Mouse (Mus musculus): ENCODE data around the gene Mta2. TPM values are rescaled to one million over a fixed set of nuclear protein-coding genes. Genes with fewer than 3 reads are reported as not detected.
A peak's percentile ranks its signal among the peaks of the same experiment; 100 is the strongest.

Gene Mta2
- polyA plus RNA-seq, 1 experiment from 2014 or later = 91.3 TPM

DNA sequence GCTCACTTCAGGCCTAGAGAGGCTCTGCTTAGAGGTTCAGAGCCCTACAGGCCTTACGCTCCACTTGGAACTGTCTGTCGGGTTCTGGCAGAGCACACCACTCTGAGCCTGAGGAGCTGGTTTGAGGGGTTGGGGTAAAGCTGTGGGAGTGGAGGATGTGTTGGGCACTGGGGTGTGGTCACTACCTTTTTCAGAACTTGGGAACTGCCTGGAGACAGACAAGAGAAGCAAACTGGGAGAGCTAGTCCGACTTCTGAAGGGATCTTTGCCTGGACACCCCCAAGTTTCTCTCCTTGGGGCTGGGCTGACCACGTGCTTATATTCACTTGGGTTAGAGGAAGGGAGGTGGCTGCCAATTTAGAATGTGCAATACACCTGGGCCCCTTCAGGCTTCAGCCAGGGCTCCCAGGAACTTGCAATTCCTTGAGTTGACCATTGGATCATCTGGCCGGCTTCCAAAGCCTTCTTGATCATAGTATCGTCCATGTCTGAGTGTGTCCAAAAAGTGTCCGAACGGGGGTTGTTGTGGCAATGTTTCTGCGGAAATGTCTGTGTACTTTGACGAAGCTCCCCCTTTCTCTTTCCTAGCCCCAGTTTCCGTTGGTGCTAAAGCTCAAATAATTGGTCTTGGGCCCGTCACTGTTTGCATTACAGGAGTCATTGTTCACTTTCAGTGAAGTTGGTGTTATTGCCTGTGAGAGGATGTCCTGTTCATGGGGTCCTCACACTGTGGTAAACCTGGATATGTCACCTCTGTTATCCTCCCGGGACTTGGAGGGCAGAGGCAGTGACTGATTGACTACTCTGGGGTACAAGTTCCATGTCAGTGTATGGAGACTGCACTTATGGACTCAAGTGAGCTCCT lies 50.4 kb downstream of the Mta2 start:
- 72% methylated on average over 13 of the region's 13 CpGs for WGBS

DNA sequence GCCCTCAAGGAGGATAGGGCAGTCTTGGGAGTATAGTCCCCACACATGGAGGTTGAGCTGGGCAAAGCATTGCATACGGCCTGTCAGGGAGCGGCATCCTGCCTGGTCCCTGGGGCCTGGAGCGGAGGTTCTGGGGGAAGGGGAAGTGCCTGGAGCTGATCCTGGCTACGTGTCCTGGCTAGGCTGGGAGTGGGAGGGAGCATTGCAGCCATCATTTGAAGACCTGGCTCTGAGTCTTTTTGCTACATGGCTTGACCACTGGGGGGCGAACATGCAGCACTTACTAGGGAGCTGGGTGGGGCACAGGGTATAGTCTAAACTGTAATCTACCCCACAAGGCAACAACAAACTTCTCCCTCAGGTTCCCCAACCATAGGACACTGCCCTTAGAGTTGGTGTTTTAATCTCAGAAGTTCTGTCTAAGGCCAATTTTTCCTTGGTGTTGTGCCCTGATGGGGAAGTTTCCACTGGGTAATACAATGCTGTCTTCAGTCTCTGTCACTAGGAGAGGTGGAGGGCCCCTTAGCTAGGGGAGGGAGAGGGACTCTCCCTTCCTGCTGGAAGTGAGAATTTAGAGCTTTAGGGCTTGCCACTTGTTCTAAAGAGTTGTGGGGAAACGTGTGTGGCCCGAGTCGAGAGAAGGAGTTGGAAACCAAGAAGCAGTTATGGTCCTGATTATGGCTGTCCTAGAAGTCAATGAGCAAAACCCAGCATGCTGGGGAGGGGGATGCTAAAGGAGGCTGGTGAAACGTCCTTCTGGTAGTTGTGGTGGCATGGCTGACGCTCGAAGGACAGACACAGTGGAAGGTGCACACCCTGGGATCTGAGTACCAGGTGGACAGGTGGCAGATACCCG lies 51.3 kb downstream of the Mta2 start:
- Histone ChIP-seq H3K9me3 (ENCODE audit: control insufficient read depth, low read length) (no peaks in the 10 kb centered on the region), H3K4me2 (ENCODE audit: low read length) (no peak overlapping the region), H3K4me1 (ENCODE audit: control insufficient read depth, insufficient read depth, low read depth, low read length) (peaks cover 17% of the 10 kb centered on the region), H3K36me3 (ENCODE audit: control insufficient read depth, insufficient read depth, low read length) (no peaks in the 10 kb centered on the region), H3K27me3 (replicated peaks; ENCODE audit: control insufficient read depth, insufficient read depth, low read length) (peaks cover 15% of the 10 kb centered on the region), H3K9ac (ENCODE audit: low read depth, low read length) (no peak overlapping the region), H3K27ac (ENCODE audit: low read depth, low read length) (peak overlapping the region; percentile 9; the same call in 1 of the 2 replicates), H3K4me3 (ENCODE audit: low read length) (no peak overlapping the region)
- ATAC-seq = 0 out of 2 replicates have a peak, but pooled peaks have one; percentile 55
- WGBS = 37% methylated on average over 12 of the region's 12 CpGs

More for the DNA sequence above, 50.4 kb downstream of the Mta2 start:
- H3K4me3 ChIP-seq (ENCODE audit: low read length) = no peak overlapping the region
- peaks cover 17% of the 10 kb centered on the region for H3K4me1 ChIP-seq (ENCODE audit: control insufficient read depth, insufficient read depth, low read depth, low read length)
- no peaks in the 10 kb centered on the region for H3K36me3 ChIP-seq (ENCODE audit: control insufficient read depth, insufficient read depth, low read length)
- no peaks in the 10 kb centered on the region for H3K9me3 ChIP-seq (ENCODE audit: control insufficient read depth, low read length)
- no peak overlapping the region for H3K9ac ChIP-seq (ENCODE audit: low read depth, low read length)
- ATAC-seq = no peak
- H3K4me2 ChIP-seq (ENCODE audit: low read length) = 0 out of 2 replicates have a peak overlapping the region, but pooled peaks have one; percentile 5
- H3K27ac ChIP-seq (ENCODE audit: low read depth, low read length) = no peak overlapping the region
- peaks cover 16% of the 10 kb centered on the region for H3K27me3 ChIP-seq (replicated peaks; ENCODE audit: control insufficient read depth, insufficient read depth, low read length)

DNA sequence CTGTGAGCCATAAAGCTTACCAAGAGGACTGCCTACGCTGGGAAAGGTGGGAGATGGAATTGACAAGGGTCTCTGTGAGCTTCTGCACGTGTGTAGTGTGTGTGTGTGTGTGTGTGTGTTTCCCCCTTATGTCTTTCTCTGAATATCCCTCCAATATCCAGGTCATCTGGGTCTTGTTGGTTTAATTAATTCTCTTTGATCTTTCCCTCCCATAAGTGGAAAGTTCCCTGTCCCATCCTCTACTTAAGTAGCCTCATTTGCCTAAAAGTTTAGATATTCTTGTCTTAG lies 51.9 kb downstream of the Mta2 start:
- no peaks in the 10 kb centered on the region for H3K36me3 ChIP-seq (ENCODE audit: control insufficient read depth, insufficient read depth, low read length)
- no peak overlapping the region for H3K4me2 ChIP-seq (ENCODE audit: low read length)
- peaks cover 11% of the 10 kb centered on the region for H3K27me3 ChIP-seq (replicated peaks; ENCODE audit: control insufficient read depth, insufficient read depth, low read length)
- no peaks in the 10 kb centered on the region for H3K9me3 ChIP-seq (ENCODE audit: control insufficient read depth, low read length)
- H3K4me1 ChIP-seq (ENCODE audit: control insufficient read depth, insufficient read depth, low read depth, low read length) = peaks cover 17% of the 10 kb centered on the region
- no peak for ATAC-seq
- H3K27ac ChIP-seq (ENCODE audit: low read depth, low read length) = no peak overlapping the region
- H3K4me3 ChIP-seq (ENCODE audit: low read length) = no peak overlapping the region
- 35% methylated on average over 2 of the region's 2 CpGs for WGBS
- no peak overlapping the region for H3K9ac ChIP-seq (ENCODE audit: low read depth, low read length)

DNA sequence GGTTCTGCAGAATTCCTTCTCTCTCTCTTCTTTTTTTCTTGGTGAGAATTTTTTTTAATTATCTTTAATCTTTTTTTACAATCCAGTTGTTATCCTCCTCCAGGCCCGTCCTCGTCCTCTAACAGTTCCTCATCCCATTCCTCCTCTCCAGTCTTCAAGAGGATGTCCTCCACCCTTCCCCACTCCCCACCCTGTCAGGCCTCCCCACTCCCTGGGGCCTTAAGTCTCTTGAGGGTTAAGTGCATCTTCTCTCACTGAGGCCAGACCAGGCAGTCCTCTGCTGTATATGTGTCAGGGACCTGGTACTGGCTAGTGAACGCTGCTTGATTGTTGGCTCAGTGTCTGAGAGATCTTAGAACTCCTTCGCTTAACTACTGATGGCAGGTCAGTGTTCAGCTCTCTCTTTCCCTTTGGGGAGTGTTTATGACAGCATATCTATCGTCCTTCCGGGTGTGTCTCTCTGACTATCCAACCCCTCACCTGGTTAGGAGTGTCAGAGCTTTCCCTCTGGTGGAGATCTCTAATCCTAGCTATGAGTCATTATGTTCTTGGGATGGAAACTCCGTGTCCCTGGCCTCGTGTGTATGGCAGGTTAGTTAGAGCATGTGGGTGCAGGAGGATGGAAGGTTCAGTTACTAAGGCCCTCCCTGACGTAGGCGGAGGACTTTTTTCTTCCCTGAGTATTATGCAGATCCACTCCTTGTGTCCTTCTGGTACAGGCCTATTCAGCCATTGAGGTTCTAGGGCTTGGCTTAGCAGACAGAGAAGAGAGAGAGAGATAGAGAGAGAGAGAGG lies 53.3 kb downstream of the Mta2 start:
- WGBS = 84% methylated on average over 10 of the region's 10 CpGs

DNA sequence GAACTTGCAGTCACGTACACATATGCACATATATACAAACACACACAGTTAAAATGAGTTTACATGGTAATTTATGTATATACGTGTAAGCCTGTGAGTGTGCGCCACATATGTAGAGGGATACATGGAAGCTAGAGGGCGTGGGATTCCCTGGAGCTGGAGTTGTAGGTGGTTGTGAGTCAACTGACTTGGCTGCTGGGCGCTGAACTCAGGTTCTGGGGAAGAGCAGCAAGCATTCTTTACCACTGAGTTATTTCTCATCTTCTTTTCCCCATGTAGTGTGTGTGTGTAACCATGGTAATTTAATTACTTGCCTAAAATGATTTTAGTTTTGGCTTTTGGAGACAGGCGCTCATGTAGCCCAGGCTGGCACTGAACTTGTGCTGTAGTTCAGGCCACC lies 54.9 kb downstream of the Mta2 start:
- WGBS = 91% methylated on average over 6 of the region's 6 CpGs
- no peaks in the 10 kb centered on the region for H3K9me3 ChIP-seq (ENCODE audit: control insufficient read depth, low read length)
- H3K9ac ChIP-seq (ENCODE audit: low read depth, low read length) = no peak overlapping the region
- no peak overlapping the region for H3K4me2 ChIP-seq (ENCODE audit: low read length)
- no peaks in the 10 kb centered on the region for H3K27me3 ChIP-seq (replicated peaks; ENCODE audit: control insufficient read depth, insufficient read depth, low read length)
- H3K4me1 ChIP-seq (ENCODE audit: control insufficient read depth, insufficient read depth, low read depth, low read length) = no peaks in the 10 kb centered on the region; the same call in 1 of the 2 replicates
- H3K4me3 ChIP-seq (ENCODE audit: low read length) = no peak overlapping the region
- no peaks in the 10 kb centered on the region for H3K36me3 ChIP-seq (ENCODE audit: control insufficient read depth, insufficient read depth, low read length)
- H3K27ac ChIP-seq (ENCODE audit: low read depth, low read length) = no peak overlapping the region
- ATAC-seq = no peak

More for the DNA sequence above, 53.3 kb downstream of the Mta2 start:
- Histone ChIP-seq H3K27me3 (replicated peaks; ENCODE audit: control insufficient read depth, insufficient read depth, low read length) (peaks cover 6% of the 10 kb centered on the region; the same call in 1 of the 2 replicates), H3K9ac (ENCODE audit: low read depth, low read length) (no peak overlapping the region), H3K4me1 (ENCODE audit: control insufficient read depth, insufficient read depth, low read depth, low read length) (peaks cover 5% of the 10 kb centered on the region), H3K36me3 (ENCODE audit: control insufficient read depth, insufficient read depth, low read length) (no peaks in the 10 kb centered on the region), H3K9me3 (ENCODE audit: control insufficient read depth, low read length) (no peaks in the 10 kb centered on the region), H3K4me3 (ENCODE audit: low read length) (no peak overlapping the region), H3K4me2 (ENCODE audit: low read length) (no peak overlapping the region), H3K27ac (ENCODE audit: low read depth, low read length) (no peak overlapping the region)
- no peak for ATAC-seq

DNA sequence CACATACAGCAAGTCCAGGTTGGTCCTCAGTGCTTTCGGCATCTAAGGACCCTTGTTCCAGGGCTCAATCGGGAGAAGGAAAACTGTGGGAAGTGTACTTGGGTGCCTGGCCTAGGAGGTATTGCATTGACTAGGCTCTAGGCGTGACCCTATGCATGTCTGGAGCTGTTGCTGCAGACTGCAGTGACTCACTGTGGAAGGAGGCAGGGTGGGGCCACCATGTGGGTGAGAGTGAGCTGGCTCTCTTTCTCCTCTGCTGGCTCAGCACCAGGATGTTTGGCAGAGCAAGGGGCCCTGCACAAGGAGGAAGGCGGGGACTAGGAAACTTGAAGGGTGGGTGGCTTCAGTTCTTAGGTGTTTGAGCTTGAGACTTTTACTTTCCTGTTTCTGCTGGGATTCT lies 55.9 kb downstream of the Mta2 start:
- ATAC-seq = peak; percentile 75
- Histone ChIP-seq H3K4me1 (ENCODE audit: control insufficient read depth, insufficient read depth, low read depth, low read length) (no peaks in the 10 kb centered on the region; the same call in 1 of the 2 replicates), H3K9ac (ENCODE audit: low read depth, low read length) (no peak overlapping the region), H3K27ac (ENCODE audit: low read depth, low read length) (no peak overlapping the region), H3K9me3 (ENCODE audit: control insufficient read depth, low read length) (no peaks in the 10 kb centered on the region), H3K4me3 (ENCODE audit: low read length) (no peak overlapping the region), H3K36me3 (ENCODE audit: control insufficient read depth, insufficient read depth, low read length) (no peaks in the 10 kb centered on the region), H3K27me3 (replicated peaks; ENCODE audit: control insufficient read depth, insufficient read depth, low read length) (no peaks in the 10 kb centered on the region), H3K4me2 (ENCODE audit: low read length) (no peak overlapping the region)
- 75% methylated on average over 4 of the region's 4 CpGs for WGBS

DNA sequence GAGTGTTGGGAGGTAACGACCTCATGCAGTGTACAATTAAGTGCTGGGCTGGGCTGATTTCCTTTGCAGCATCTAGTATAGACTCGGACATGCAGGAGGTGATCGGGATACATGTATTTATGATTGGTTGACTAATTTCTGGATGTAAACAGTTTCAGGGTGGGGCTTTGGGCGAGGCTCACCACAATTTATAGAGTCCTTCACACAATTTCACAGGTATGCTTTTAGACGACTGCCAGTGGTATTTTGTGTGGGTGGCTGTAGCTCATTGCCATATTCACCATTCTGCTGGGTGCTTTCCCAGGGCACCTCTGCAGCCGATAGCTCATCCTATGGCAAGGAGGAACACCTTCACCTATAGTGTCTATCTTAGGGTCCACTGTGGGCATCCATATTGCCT lies 56.9 kb downstream of the Mta2 start:
- 86% methylated on average over 6 of the region's 6 CpGs for WGBS
- H3K9ac ChIP-seq (ENCODE audit: low read depth, low read length) = no peak overlapping the region
- ATAC-seq = no peak
- H3K36me3 ChIP-seq (ENCODE audit: control insufficient read depth, insufficient read depth, low read length) = no peaks in the 10 kb centered on the region
- no peaks in the 10 kb centered on the region for H3K9me3 ChIP-seq (ENCODE audit: control insufficient read depth, low read length)
- H3K4me3 ChIP-seq (ENCODE audit: low read length) = no peak overlapping the region
- H3K4me1 ChIP-seq (ENCODE audit: control insufficient read depth, insufficient read depth, low read depth, low read length) = no peaks in the 10 kb centered on the region
- no peak overlapping the region for H3K27ac ChIP-seq (ENCODE audit: low read depth, low read length)
- no peaks in the 10 kb centered on the region for H3K27me3 ChIP-seq (replicated peaks; ENCODE audit: control insufficient read depth, insufficient read depth, low read length)
- H3K4me2 ChIP-seq (ENCODE audit: low read length) = no peak overlapping the region

DNA sequence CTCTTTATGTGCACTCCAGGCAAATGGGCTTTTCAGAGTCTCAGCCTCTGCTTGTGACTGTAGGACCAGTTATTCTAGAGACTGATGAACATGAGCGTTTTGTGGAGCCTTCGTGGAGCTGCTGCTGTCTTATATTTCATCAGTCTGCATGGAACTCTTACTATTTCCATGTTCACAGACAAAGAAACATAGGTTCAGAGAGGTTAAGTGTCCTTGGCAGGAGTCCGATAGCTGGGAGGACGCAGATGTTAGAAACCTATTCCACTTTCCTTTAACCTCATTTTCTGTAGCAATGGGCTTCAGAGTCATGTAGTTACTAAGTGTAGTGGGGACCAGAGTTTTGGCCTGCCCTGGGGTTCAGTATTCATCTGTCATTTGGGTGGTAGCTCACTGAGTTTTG lies 57.5 kb downstream of the Mta2 start:
- 90% methylated on average over 4 of the region's 4 CpGs for WGBS
- H3K27me3 ChIP-seq (replicated peaks; ENCODE audit: control insufficient read depth, insufficient read depth, low read length) = no peaks in the 10 kb centered on the region
- no peaks in the 10 kb centered on the region for H3K9me3 ChIP-seq (ENCODE audit: control insufficient read depth, low read length)
- H3K36me3 ChIP-seq (ENCODE audit: control insufficient read depth, insufficient read depth, low read length) = no peaks in the 10 kb centered on the region
- no peak overlapping the region for H3K4me2 ChIP-seq (ENCODE audit: low read length)
- ATAC-seq = no peak
- H3K4me3 ChIP-seq (ENCODE audit: low read length) = no peak overlapping the region
- no peaks in the 10 kb centered on the region for H3K4me1 ChIP-seq (ENCODE audit: control insufficient read depth, insufficient read depth, low read depth, low read length)
- H3K9ac ChIP-seq (ENCODE audit: low read depth, low read length) = no peak overlapping the region
- no peak overlapping the region for H3K27ac ChIP-seq (ENCODE audit: low read depth, low read length)

Data from hindbrain, embryonic 16.5 days (tissue).